Mouse (Mus musculus) liver, embryonic 14.5 days (tissue): Measurements from ENCODE around the gene Fhit. TPM values are rescaled to one million over a fixed set of nuclear protein-coding genes. Genes with fewer than 3 reads are reported as not detected.

ENCODE experiments used
- ATAC-seq: fragments of 200-750 bp; cut with Nextera tagmentation; 2 replicates; pipeline ENCODE4 v1.8.0; 2017; ENCODE audit warnings: moderate number of reproducible peaks, mild to moderate bottlenecking, moderate library complexity; ENCODE audit not compliant: insufficient read depth
- DNase-seq, 3 experiments: peaks; one replicate each; pipeline ENCODE4 v3.0.0-alpha.2; 2012 to 2013; ENCODE audit warnings: low read depth in 3 of 3, low spot score in 3 of 3
- H3K27ac ChIP-seq: fragments of 300-500 bp; sonication (generic); 2 replicates; pipeline ENCODE4 v1.5.1; 2014; ENCODE audit warnings: moderate library complexity, mild to moderate bottlenecking, control low read depth, inconsistent platforms
- H3K27me3 ChIP-seq: fragments of 300-500 bp; sonication (generic); 2 replicates; pipeline ENCODE4 v1.6.1; 2014; ENCODE audit warnings: mild to moderate bottlenecking, low read length, moderate library complexity; ENCODE audit not compliant: control insufficient read depth, insufficient read depth
- H3K36me3 ChIP-seq: fragments of 300-500 bp; sonication (generic); replicated peaks from 2 replicates; pipeline ENCODE4 v1.6.1; 2014; ENCODE audit warnings: low read depth; ENCODE audit not compliant: control insufficient read depth, insufficient read depth
- H3K4me1 ChIP-seq, 2 experiments: fragments of 200-500 bp in 1 of 2; fragments of 300-500 bp in 1 of 2; sonication (generic) in 1 of 2; replicated peaks; 2 replicates each; pipeline ENCODE4 v1.6.1; 2012 to 2014; ENCODE audit warnings: antibody characterized with exemption in 1 of 2, inconsistent platforms in 1 of 2, low read length in 1 of 2; ENCODE audit not compliant: control insufficient read depth in 2 of 2, insufficient read depth in 2 of 2
- H3K4me2 ChIP-seq: fragments of 300-500 bp; sonication (generic); 2 replicates; pipeline ENCODE4 v1.6.1; 2014; ENCODE audit warnings: low read depth, mild to moderate bottlenecking, control low read depth, moderate library complexity
- H3K4me3 ChIP-seq, 2 experiments: fragments of 200-500 bp in 1 of 2; fragments of 300-500 bp in 1 of 2; sonication (generic) in 1 of 2; 2 replicates each; pipeline ENCODE4 v1.5.1; 2012 to 2014; ENCODE audit warnings: low read depth in 2 of 2, low read length in 2 of 2, mild to moderate bottlenecking in 2 of 2, control low read depth in 1 of 2, inconsistent platforms in 1 of 2, moderate library complexity in 1 of 2; ENCODE audit not compliant: insufficient read depth in 1 of 2
- H3K9ac ChIP-seq: fragments of 300-500 bp; sonication (generic); replicated peaks from 2 replicates; pipeline ENCODE4 v1.6.1; 2014; ENCODE audit warnings: mild to moderate bottlenecking, control low read depth, moderate library complexity
- H3K9me3 ChIP-seq: fragments of 300-500 bp; sonication (generic); 2 replicates; pipeline ENCODE4 v1.6.1; 2016; ENCODE audit warnings: low read length, mixed read lengths; ENCODE audit not compliant: control insufficient read depth
- CTCF ChIP-seq: IDR thresholded peaks from 2 replicates; pipeline ENCODE4 v1.5.1; 2016; ENCODE audit warnings: antibody characterized with exemption, low read depth, control low read depth
- EP300 ChIP-seq: IDR thresholded peaks from 2 replicates; pipeline ENCODE4 v1.6.1; 2016; ENCODE audit warnings: antibody characterized with exemption, low read depth
- WGBS: fragments of 180-500 bp; shearing (Covaris S2); extraction: QIAGEN DNeasy Blood & Tissue Kit; methylation state at CpG from one replicate; pipeline ENCODE4 v1.1.7; 2014; ENCODE audit not compliant: insufficient replicate concordance; 5-methylcytosine and 5-hydroxymethylcytosine counted together
- polyA plus RNA-seq, 2 experiments: library from polyadenylated mRNA; depleted of rRNA in 1 of 2; stranded (reverse) in 1 of 2; unstranded in 1 of 2; fragments of >200 nt; fragmentation: Nextera tagmentation in 1 of 2; extraction: Ambion mirVana in 1 of 2; gene quantifications; 2 replicates each; pipeline versions ENCODE4 v1.2.1 to v1.2.3; 2012 to 2014

The Fhit gene
- polyA plus RNA-seq, 2 experiments, result 1.4 to 1.9 TPM

DNA sequence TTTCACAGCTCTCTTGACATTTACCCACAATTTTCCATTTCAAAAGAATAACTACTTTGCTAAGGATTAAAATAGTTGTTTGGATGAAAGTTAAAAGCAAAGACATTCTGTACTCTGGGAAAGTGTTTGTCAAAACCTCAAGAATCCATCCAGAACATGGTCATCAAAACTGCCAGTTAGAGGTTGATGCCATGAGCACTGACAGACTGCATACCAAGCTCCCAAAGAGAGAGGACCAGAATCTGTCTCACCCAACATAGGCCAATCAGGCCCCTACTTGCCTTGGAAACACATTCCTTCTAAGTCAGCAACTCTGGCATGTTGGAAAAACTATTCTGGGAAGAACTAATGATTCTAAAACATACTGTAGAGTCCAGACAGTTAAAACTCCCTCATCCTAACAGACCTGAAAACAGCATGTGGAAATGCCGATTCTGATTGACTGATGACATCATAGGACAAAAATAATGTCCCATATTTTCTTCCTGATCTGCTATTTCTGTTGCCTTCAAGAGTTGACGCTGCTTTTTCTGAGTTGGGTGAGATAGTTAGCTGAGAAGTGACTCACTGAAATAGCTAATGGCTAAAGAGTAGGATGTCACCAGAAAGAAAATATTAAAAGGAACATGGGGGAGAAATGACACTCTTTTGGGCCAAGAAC, 1114.6 kb downstream of the Fhit start:
- no peak for ATAC-seq
- WGBS, result 50% methylated on average over 2 of the region's 2 CpGs

DNA sequence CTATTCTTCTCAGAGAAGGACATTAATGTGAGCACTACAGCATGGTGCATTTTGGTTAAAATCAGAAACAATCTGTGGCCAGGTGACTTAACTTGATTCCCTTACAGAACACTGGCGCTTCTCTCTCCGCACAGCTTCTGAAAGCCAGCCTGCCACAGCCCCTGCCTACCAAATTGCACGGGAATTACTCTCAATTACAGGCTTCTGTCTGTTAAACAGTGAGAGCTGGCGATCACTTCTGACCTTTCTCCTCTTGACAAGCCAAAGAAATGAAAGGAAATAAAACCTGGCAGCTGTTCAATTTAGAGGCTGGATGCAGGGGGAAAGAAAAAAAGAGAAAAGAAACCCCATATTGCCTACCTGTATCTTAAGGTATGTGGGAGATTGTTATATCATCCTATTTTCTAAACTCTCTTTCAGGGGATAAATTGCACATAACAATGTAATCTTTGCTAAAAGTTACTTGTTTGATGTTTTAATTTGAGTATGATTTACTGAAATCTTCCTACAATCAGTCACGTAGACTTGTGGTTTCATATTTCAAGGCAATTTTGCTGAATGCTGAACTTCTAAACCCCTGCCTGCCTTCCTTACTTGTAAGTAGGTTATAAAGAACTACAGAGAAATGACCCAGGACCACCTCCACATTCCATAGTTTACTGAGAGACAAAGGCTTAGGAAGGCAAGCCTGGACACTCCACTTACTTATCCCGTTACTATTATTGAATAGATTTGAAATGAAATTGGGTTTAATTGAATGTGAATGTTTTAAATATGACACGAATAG, 1115.3 kb downstream of the Fhit start:
- no peak overlapping the region for H3K4me2 ChIP-seq
- 48% methylated on average over 7 of the region's 7 CpGs for WGBS
- ATAC-seq, result no peak
- no peak overlapping the region for H3K27ac ChIP-seq
- no peaks in the 10 kb centered on the region for H3K9me3 ChIP-seq
- H3K4me3 ChIP-seq, result no peak overlapping the region
- TF ChIP-seq CTCF (no peak), EP300 (no peak)
- DNase-seq, result no peak
- H3K9ac ChIP-seq, result no peak overlapping the region
- H3K4me1 ChIP-seq, result no peaks in the 10 kb centered on the region
- H3K27me3 ChIP-seq, result no peaks in the 10 kb centered on the region
- H3K36me3 ChIP-seq, result no peaks in the 10 kb centered on the region

More for the DNA sequence above, 1114.6 kb downstream of the Fhit start:
- Histone ChIP-seq H3K9me3 (no peaks in the 10 kb centered on the region), H3K27me3 (no peaks in the 10 kb centered on the region), H3K4me2 (no peak overlapping the region), H3K36me3 (no peaks in the 10 kb centered on the region), H3K4me3 (no peak overlapping the region), H3K27ac (no peak overlapping the region), H3K9ac (no peak overlapping the region), H3K4me1 (no peaks in the 10 kb centered on the region)
- no peak for DNase-seq
- TF ChIP-seq EP300, result no peak
- no peak for TF ChIP-seq CTCF

DNA sequence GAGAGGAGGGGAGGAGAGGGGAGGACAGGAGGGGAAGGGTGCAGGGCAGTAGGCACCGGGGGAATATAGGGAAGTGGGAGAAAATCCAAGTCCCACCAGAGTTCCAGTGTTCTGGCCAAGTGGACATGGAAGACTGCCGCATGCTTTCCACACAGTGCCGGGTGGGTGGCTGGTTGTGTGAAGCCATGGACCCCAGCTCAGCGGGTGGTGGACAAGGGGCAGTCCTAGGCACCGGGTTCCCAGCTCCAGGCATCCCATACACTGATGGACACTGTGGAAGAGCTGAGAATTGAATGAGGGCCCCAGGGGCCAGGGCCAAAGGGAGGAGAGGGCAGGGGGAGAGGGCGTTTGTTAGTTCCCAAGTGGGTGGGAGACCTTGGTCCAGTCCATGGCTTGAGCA, 1123.8 kb downstream of the Fhit start:
- no peaks in the 10 kb centered on the region for H3K9me3 ChIP-seq
- H3K36me3 ChIP-seq, result no peaks in the 10 kb centered on the region
- no peak overlapping the region for H3K4me3 ChIP-seq
- DNase-seq, result no peak
- no peak for ATAC-seq
- 64% methylated on average over 6 of the region's 6 CpGs for WGBS
- TF ChIP-seq CTCF (no peak), EP300 (no peak)
- H3K9ac ChIP-seq, result no peak overlapping the region
- H3K27me3 ChIP-seq, result no peaks in the 10 kb centered on the region
- no peak overlapping the region for H3K4me2 ChIP-seq
- H3K27ac ChIP-seq, result no peak overlapping the region
- no peaks in the 10 kb centered on the region for H3K4me1 ChIP-seq

DNA sequence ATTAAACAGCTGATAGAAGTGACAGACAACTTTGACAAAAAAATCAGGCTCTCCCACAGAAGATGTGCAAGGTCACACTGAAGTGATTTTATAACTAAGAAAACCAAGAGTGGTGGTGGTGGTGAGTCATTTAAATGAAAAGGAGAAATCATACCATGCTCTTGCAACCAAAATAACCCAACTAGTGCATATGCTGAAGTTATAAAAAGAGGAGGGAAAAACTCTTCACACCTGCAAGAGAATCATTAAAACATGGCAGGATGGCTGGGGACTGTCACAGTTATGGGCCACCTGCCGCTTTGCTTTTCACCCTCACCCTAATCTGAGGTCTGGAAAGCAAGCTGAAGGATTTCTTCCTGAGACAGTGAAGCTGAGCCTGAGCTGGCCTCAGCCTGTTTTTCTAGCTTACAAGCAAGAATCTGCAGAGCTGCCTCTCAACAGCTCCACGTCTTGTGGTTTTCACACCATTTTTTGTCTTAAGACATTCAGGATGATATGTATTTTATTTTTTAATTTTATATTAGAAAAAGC, 1125.1 kb downstream of the Fhit start:
- WGBS, result 47% methylated on average over 2 of the region's 2 CpGs
- Histone ChIP-seq H3K4me2 (no peak overlapping the region), H3K4me1 (no peaks in the 10 kb centered on the region), H3K4me3 (no peak overlapping the region), H3K27me3 (no peaks in the 10 kb centered on the region), H3K27ac (no peak overlapping the region), H3K36me3 (no peaks in the 10 kb centered on the region), H3K9ac (no peak overlapping the region), H3K9me3 (no peaks in the 10 kb centered on the region)
- DNase-seq, result no peak
- no peak for ATAC-seq
- TF ChIP-seq EP300 (no peak), CTCF (no peak)

DNA sequence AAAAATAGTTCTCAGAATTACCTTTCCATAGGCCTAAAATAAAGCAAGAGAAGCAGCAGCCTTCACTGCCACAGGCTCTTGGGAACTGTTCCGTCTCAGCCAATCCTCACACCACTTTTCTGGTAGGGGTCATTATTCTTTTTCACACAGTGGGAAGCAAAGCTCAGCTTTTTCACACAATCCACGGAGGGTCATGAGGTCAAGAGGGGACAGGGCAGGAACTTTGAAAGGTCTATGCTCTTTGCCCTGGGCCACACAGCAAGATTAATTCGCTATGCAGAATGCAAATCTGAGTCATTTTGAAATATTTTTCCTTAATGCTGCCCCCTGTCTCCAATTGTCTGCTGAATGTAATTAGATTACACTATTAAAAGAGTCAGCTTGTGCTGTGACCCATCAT, 1126.2 kb downstream of the Fhit start:
- Histone ChIP-seq H3K4me1 (no peaks in the 10 kb centered on the region), H3K9me3 (no peaks in the 10 kb centered on the region), H3K4me2 (no peak overlapping the region), H3K4me3 (no peak overlapping the region), H3K9ac (no peak overlapping the region), H3K36me3 (no peaks in the 10 kb centered on the region), H3K27me3 (no peaks in the 10 kb centered on the region), H3K27ac (no peak overlapping the region)
- WGBS, result 38% methylated on average over 3 of the region's 3 CpGs
- ATAC-seq (no peak), DNase-seq (no peak)
- TF ChIP-seq EP300, result no peak
- no peak for TF ChIP-seq CTCF
